Mouse (Mus musculus) cerebellum, postnatal 10 days (tissue): ENCODE measurements around the gene Fbxo36.

Experiments used
- DNase-seq, 2 experiments: peaks; one replicate each; pipeline ENCODE4 v3.0.0; 2021; ENCODE audit warnings: mixed read lengths in 2 of 2

Gene Fbxo36

GRCm38 (mm10) chr1:84891746-84892145, 52.1 kb downstream of the Fbxo36 start:
- DNase-seq, result no peak

GRCm38 (mm10) chr1:84897364-84897763, 57.7 kb downstream of the Fbxo36 start:
- DNase-seq, result no peak

GRCm38 (mm10) chr1:84899156-84899555, 59.5 kb downstream of the Fbxo36 start:
- DNase-seq, result no peak

GRCm38 (mm10) chr1:84904467-84904866, 64.8 kb downstream of the Fbxo36 start:
- no peak for DNase-seq

- DNase-seq, result no peak
These were observed 70.7 kb downstream of the Fbxo36 start for GRCm38 (mm10) chr1:84910177-84910804.

GRCm38 (mm10) chr1:84912571-84912970, 72.9 kb downstream of the Fbxo36 start:
- DNase-seq, result no peak

- DNase-seq, result no peak
These were observed 75.4 kb downstream of the Fbxo36 start for GRCm38 (mm10) chr1:84915010-84915409.

GRCm38 (mm10) chr1:84918865-84919264, 79.2 kb downstream of the Fbxo36 start:
- DNase-seq, result no peak

- DNase-seq, result no peak
These were observed 83.8 kb downstream of the Fbxo36 start for GRCm38 (mm10) chr1:84923432-84923831.

- no peak for DNase-seq
These were observed 84.5 kb downstream of the Fbxo36 start for GRCm38 (mm10) chr1:84924134-84924533.

- no peak for DNase-seq
These were observed 86.0 kb downstream of the Fbxo36 start for GRCm38 (mm10) chr1:84925599-84925998.

- DNase-seq, result peak; percentile 95 to 96
These were observed 94.0 kb downstream of the Fbxo36 start for GRCm38 (mm10) chr1:84933472-84934150.

- DNase-seq, result no peak
These were observed 94.5 kb downstream of the Fbxo36 start for GRCm38 (mm10) chr1:84934151-84934502.

GRCm38 (mm10) chr1:84934503-84935333, 95.1 kb downstream of the Fbxo36 start, which contains the start of gene Slc16a14:
Gene Slc16a14, minus strand, starts transcription at chr1:84935134.
- peak; percentile 78 to 87 for DNase-seq

GRCm38 (mm10) chr1:84935668-84936067, 96.0 kb downstream of the Fbxo36 start:
- peak; percentile 89 to 91 for DNase-seq

GRCm38 (mm10) chr1:84936716-84937510, 97.3 kb downstream of the Fbxo36 start:
- peak in 1 of 2 experiments; percentile 6 for DNase-seq

GRCm38 (mm10) chr1:84939466-84939865, 99.8 kb downstream of the Fbxo36 start:
- DNase-seq, result no peak

GRCm38 (mm10) chr1:84940322-84940721, 100.7 kb downstream of the Fbxo36 start:
- DNase-seq, result no peak

GRCm38 (mm10) chr1:84942666-84943065, 103.0 kb downstream of the Fbxo36 start:
- DNase-seq, result no peak

GRCm38 (mm10) chr1:84943549-84943948, 103.9 kb downstream of the Fbxo36 start:
- DNase-seq, result no peak

GRCm38 (mm10) chr1:84945950-84946349, 106.3 kb downstream of the Fbxo36 start:
- DNase-seq, result no peak

- DNase-seq, result no peak
These were observed 107.7 kb downstream of the Fbxo36 start for GRCm38 (mm10) chr1:84947390-84947789.
